Mouse (Mus musculus): ENCODE results near the gene Syt16. TPM values are rescaled to one million over a fixed set of nuclear protein-coding genes. Genes with fewer than 3 reads are reported as not detected.
A peak's percentile ranks its signal among the peaks of the same experiment; 100 is the strongest.

The Syt16 gene
- polyA plus RNA-seq, 1 experiment from 2014 or later: 81.0 TPM

DNA sequence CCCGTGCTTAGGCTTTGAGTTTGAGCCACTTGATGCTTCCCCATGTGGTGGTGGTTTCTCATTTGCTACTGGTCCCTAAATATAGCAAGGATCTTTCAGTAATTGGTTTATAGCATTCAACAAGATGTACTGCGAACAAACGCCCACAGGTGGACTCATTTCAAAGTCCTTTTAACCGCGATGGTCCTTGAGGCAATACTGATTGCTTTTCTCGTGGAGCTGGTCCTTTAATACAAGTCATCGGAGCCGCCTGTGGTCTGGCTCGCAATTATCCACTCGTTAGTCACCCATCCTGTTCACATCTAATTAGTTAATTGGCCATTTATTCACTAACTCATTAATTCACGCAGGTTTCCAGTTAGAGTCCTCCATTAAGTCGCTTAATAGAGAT lies 560 bp upstream of the Syt16 start:
- 11% methylated on average over 12 of the region's 12 CpGs for WGBS
- no peaks in the 10 kb centered on the region; the same call in 1 of the 2 replicates for H3K27me3 ChIP-seq (replicated peaks; ENCODE audit: control insufficient read depth, insufficient read depth, low read length)
- peak overlapping the region; percentile 63 for H3K4me3 ChIP-seq (replicated peaks; ENCODE audit: low read length)
- H3K9ac ChIP-seq (replicated peaks; ENCODE audit: low read depth, low read length): peak overlapping the region; percentile 95
- H3K4me2 ChIP-seq (ENCODE audit: low read length): peak overlapping the region; percentile 59
- no peaks in the 10 kb centered on the region for H3K9me3 ChIP-seq (ENCODE audit: control insufficient read depth, low read length)
- H3K36me3 ChIP-seq (ENCODE audit: control insufficient read depth, insufficient read depth): no peaks in the 10 kb centered on the region
- peak overlapping the region; percentile 48 for H3K27ac ChIP-seq (ENCODE audit: low read length)
- peaks cover 14% of the 10 kb centered on the region for H3K4me1 ChIP-seq (replicated peaks; ENCODE audit: control insufficient read depth, insufficient read depth, low read length)
- no peak; the same call in 1 of the 2 replicates for ATAC-seq

DNA sequence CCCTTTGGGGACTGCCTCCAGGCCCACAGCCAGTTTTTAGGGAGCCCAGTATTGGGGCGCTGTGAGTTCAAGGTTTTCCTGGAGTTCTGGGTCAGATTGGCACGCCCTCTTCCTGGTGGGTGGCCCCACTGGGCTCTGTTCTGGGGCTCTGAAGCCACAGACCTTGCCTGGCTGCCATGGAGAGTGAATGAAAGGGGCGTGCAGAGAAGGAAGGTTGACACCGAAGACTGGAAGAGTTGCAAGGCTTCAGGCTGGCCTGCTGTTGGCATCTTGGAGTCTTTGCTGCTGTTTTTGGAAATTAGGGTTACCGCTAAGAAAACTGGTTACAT lies 631 bp downstream of the Syt16 start:
- Histone ChIP-seq H3K4me3 (replicated peaks; ENCODE audit: low read length) (peak overlapping the region; percentile 63), H3K9ac (replicated peaks; ENCODE audit: low read depth, low read length) (peak overlapping the region; percentile 95), H3K9me3 (ENCODE audit: control insufficient read depth, low read length) (no peaks in the 10 kb centered on the region), H3K27ac (ENCODE audit: low read length) (peak overlapping the region; percentile 48), H3K4me1 (replicated peaks; ENCODE audit: control insufficient read depth, insufficient read depth, low read length) (peaks cover 14% of the 10 kb centered on the region), H3K36me3 (ENCODE audit: control insufficient read depth, insufficient read depth) (no peaks in the 10 kb centered on the region), H3K27me3 (replicated peaks; ENCODE audit: control insufficient read depth, insufficient read depth, low read length) (no peaks in the 10 kb centered on the region; the same call in 1 of the 2 replicates), H3K4me2 (ENCODE audit: low read length) (peak overlapping the region; percentile 59)
- no peak for ATAC-seq
- WGBS: 27% methylated on average over 5 of the region's 5 CpGs

DNA sequence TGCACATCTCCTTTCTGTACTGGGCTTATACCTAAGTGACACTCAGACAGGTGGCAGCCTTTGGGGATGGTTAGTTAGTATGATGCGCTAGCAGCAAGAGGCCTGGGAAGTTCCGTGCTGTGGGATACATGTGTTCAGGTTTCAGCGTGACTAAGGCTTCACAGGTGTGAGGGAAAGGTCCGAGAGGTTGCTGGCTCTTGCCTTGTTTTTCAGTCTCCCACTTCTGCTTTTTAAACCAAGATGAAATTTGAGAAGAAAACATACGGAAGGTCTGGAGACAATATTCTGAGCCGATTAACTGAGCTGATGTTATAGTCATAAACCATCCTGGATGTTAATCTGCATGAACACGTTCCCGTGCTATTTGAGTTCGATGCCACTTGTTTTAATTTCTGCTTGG lies 5.0 kb downstream of the Syt16 start:
- ATAC-seq: no peak

DNA sequence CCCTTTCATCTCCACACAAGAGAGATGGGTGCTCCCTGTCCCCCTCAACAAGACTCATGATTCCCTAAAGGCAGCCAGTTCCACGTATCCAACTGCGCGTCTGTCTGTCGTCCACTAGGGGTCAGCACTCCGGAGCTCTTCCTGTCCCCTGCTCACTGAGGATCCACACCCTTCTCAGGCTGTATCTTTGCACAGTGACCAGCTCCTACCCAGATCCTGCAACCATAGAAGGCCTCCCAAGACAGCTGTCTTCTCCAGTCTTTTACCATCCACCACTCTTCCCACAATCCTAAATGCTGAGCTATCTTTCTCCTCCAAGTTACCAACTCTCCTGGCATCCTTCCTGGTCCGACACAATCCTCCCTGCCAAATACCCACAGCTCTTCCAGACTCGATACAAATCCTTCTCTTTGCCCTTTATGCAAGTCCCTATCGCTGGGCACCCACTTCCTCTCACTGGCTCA lies 12.0 kb downstream of the Syt16 start:
- no peaks in the 10 kb centered on the region for H3K9me3 ChIP-seq (ENCODE audit: control insufficient read depth, low read length)
- H3K27ac ChIP-seq (ENCODE audit: low read length): no peak overlapping the region
- 16% methylated on average over 8 of the region's 8 CpGs for WGBS
- H3K4me3 ChIP-seq (replicated peaks; ENCODE audit: low read length): no peak overlapping the region
- peak; percentile 39; the same call in 1 of the 2 replicates for ATAC-seq
- no peaks in the 10 kb centered on the region for H3K36me3 ChIP-seq (ENCODE audit: control insufficient read depth, insufficient read depth)
- H3K27me3 ChIP-seq (replicated peaks; ENCODE audit: control insufficient read depth, insufficient read depth, low read length): no peaks in the 10 kb centered on the region
- H3K9ac ChIP-seq (replicated peaks; ENCODE audit: low read depth, low read length): no peak overlapping the region
- no peak overlapping the region for H3K4me2 ChIP-seq (ENCODE audit: low read length)
- H3K4me1 ChIP-seq (replicated peaks; ENCODE audit: control insufficient read depth, insufficient read depth, low read length): no peaks in the 10 kb centered on the region

More for the DNA sequence above, 5.0 kb downstream of the Syt16 start:
- no peak overlapping the region for H3K27ac ChIP-seq (ENCODE audit: low read length)
- H3K27me3 ChIP-seq (replicated peaks; ENCODE audit: control insufficient read depth, insufficient read depth, low read length): no peaks in the 10 kb centered on the region; the same call in 1 of the 2 replicates
- no peak overlapping the region for H3K9ac ChIP-seq (replicated peaks; ENCODE audit: low read depth, low read length)
- H3K4me1 ChIP-seq (replicated peaks; ENCODE audit: control insufficient read depth, insufficient read depth, low read length): peaks cover 10% of the 10 kb centered on the region
- 89% methylated on average over 9 of the region's 9 CpGs for WGBS
- no peaks in the 10 kb centered on the region for H3K36me3 ChIP-seq (ENCODE audit: control insufficient read depth, insufficient read depth)
- no peak overlapping the region for H3K4me3 ChIP-seq (replicated peaks; ENCODE audit: low read length)
- no peak overlapping the region for H3K4me2 ChIP-seq (ENCODE audit: low read length)
- H3K9me3 ChIP-seq (ENCODE audit: control insufficient read depth, low read length): no peaks in the 10 kb centered on the region

DNA sequence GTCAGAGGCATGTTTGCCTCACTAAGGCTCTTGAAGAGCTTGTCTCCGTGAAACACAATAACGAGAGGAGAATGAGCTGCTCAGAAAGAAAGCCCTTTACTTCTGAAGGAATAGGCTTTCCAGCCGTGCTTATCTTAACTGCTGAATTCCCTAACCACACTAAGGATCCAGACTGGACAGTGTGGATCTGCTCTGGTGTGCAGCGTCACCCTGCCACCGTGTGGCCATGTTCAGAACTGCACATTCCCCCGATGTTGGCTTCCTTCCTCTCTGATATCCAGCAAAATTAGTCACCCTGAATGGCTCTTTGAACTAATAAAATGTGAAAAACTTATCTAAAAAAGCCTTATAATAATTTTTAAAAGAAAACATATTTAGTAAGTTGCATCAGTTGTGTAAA lies 16.3 kb downstream of the Syt16 start:
- H3K27me3 ChIP-seq (replicated peaks; ENCODE audit: control insufficient read depth, insufficient read depth, low read length): no peaks in the 10 kb centered on the region
- H3K4me1 ChIP-seq (replicated peaks; ENCODE audit: control insufficient read depth, insufficient read depth, low read length): no peaks in the 10 kb centered on the region
- no peaks in the 10 kb centered on the region for H3K36me3 ChIP-seq (ENCODE audit: control insufficient read depth, insufficient read depth)
- no peak overlapping the region for H3K27ac ChIP-seq (ENCODE audit: low read length)
- no peaks in the 10 kb centered on the region for H3K9me3 ChIP-seq (ENCODE audit: control insufficient read depth, low read length)
- H3K4me2 ChIP-seq (ENCODE audit: low read length): no peak overlapping the region
- H3K4me3 ChIP-seq (replicated peaks; ENCODE audit: low read length): no peak overlapping the region
- peak; percentile 82 for ATAC-seq
- H3K9ac ChIP-seq (replicated peaks; ENCODE audit: low read depth, low read length): no peak overlapping the region
- WGBS: 1% methylated on average over 6 of the region's 6 CpGs

DNA sequence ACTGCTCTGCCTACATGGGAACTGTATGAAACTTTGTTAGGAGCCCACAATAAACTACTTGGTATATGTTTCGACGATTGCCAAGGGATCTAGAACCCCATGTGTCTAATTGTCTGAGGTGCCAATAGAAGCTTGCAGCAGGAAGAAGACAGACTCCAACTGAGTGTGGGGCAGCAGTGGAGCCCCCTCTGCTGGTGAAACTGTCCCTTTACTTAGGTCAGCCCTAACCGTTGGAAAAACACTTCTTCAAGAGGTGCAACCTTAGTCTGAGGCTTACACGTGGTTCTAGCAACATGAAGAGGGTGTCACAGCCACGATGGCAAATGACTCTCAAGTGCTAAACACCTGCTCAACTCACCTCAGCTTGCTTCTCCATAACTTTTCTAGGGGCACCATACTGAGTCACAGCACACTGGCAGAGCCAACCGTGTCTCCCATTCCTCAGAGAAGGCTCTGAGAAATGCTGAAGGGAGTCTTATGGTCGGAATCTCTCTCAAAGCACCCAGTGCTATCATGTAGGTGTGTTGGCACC lies 17.3 kb downstream of the Syt16 start:
- Histone ChIP-seq H3K4me1 (replicated peaks; ENCODE audit: control insufficient read depth, insufficient read depth, low read length) (no peaks in the 10 kb centered on the region), H3K27ac (ENCODE audit: low read length) (no peak overlapping the region), H3K4me2 (ENCODE audit: low read length) (no peak overlapping the region), H3K4me3 (replicated peaks; ENCODE audit: low read length) (no peak overlapping the region), H3K36me3 (ENCODE audit: control insufficient read depth, insufficient read depth) (no peaks in the 10 kb centered on the region), H3K9ac (replicated peaks; ENCODE audit: low read depth, low read length) (no peak overlapping the region), H3K27me3 (replicated peaks; ENCODE audit: control insufficient read depth, insufficient read depth, low read length) (no peaks in the 10 kb centered on the region), H3K9me3 (ENCODE audit: control insufficient read depth, low read length) (no peaks in the 10 kb centered on the region)
- WGBS: 63% methylated on average over 7 of the region's 7 CpGs
- ATAC-seq: no peak

DNA sequence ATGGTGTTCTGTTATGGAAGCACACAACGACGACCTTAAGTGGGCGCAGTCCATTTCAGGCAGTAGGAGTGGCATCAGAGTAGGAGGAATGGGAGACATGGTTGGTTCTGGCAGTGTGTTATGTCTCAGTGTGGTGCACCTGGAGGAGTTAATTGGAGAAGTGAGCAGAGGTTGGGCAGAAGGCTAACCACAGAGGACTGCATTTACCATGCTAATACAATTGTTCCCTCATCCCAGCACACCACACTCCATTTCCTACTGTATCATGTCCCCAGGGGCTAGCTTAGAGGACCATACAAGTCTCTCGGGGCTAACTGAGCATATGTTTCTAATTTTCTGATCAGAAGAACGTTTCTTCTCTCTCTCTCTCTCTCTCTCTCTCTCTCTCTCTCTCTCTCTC lies 18.0 kb downstream of the Syt16 start:
- no peaks in the 10 kb centered on the region for H3K9me3 ChIP-seq (ENCODE audit: control insufficient read depth, low read length)
- H3K36me3 ChIP-seq (ENCODE audit: control insufficient read depth, insufficient read depth): no peaks in the 10 kb centered on the region
- 85% methylated on average over 5 of the region's 5 CpGs for WGBS
- H3K4me2 ChIP-seq (ENCODE audit: low read length): no peak overlapping the region
- no peak for ATAC-seq
- H3K4me1 ChIP-seq (replicated peaks; ENCODE audit: control insufficient read depth, insufficient read depth, low read length): no peaks in the 10 kb centered on the region
- H3K27me3 ChIP-seq (replicated peaks; ENCODE audit: control insufficient read depth, insufficient read depth, low read length): no peaks in the 10 kb centered on the region
- no peak overlapping the region for H3K9ac ChIP-seq (replicated peaks; ENCODE audit: low read depth, low read length)
- H3K27ac ChIP-seq (ENCODE audit: low read length): no peak overlapping the region
- no peak overlapping the region for H3K4me3 ChIP-seq (replicated peaks; ENCODE audit: low read length)

DNA sequence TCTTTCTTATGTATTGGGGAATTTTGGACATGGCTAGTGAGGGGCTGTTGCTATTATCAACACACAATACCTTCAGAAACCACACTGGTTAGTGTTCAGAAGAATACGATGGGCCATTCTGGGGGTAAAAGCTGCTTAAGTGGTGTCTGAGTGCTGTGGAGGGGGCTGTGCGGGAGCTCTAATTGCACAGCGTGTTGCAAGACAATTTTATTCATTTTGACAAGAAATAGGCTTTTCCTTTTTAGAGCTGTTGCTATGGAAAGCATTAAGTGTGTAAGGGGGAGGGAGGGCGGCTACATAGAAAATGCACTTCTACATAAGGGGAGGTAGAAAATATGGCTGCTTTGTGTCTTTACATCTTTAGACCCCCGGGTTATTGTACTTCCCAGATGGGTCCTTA lies 25.8 kb downstream of the Syt16 start:
- H3K36me3 ChIP-seq (ENCODE audit: control insufficient read depth, insufficient read depth): no peaks in the 10 kb centered on the region
- no peaks in the 10 kb centered on the region for H3K27me3 ChIP-seq (replicated peaks; ENCODE audit: control insufficient read depth, insufficient read depth, low read length)
- H3K9me3 ChIP-seq (ENCODE audit: control insufficient read depth, low read length): no peaks in the 10 kb centered on the region
- H3K9ac ChIP-seq (replicated peaks; ENCODE audit: low read depth, low read length): no peak overlapping the region
- H3K4me3 ChIP-seq (replicated peaks; ENCODE audit: low read length): no peak overlapping the region
- 28% methylated on average over 5 of the region's 5 CpGs for WGBS
- H3K4me1 ChIP-seq (replicated peaks; ENCODE audit: control insufficient read depth, insufficient read depth, low read length): no peaks in the 10 kb centered on the region; the same call in 1 of the 2 replicates
- peak; percentile 70 for ATAC-seq
- H3K4me2 ChIP-seq (ENCODE audit: low read length): no peak overlapping the region
- no peak overlapping the region for H3K27ac ChIP-seq (ENCODE audit: low read length)

DNA sequence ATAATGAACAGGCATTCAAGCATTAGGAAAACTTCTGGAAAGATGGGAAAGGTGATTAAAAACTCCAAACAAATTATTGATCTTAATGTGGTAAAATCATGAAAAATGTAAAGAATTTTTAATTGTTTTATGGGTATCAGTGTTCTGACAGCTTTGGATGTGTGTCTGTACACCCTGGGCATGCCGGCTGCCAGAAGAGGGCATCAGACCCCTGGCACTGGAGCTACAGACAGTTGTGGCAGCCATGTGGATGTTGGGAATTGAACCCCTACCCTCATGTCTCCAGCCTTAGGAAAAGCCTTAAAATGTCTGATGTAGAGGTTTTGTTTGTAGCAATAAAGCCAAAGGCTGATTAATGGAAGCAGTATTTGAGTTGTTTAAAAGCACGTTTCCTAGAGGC lies 27.5 kb downstream of the Syt16 start:
- Histone ChIP-seq H3K4me2 (ENCODE audit: low read length) (no peak overlapping the region), H3K27ac (ENCODE audit: low read length) (no peak overlapping the region), H3K4me1 (replicated peaks; ENCODE audit: control insufficient read depth, insufficient read depth, low read length) (no peaks in the 10 kb centered on the region; the same call in 1 of the 2 replicates), H3K9ac (replicated peaks; ENCODE audit: low read depth, low read length) (no peak overlapping the region), H3K36me3 (ENCODE audit: control insufficient read depth, insufficient read depth) (no peaks in the 10 kb centered on the region), H3K4me3 (replicated peaks; ENCODE audit: low read length) (no peak overlapping the region), H3K27me3 (replicated peaks; ENCODE audit: control insufficient read depth, insufficient read depth, low read length) (no peaks in the 10 kb centered on the region), H3K9me3 (ENCODE audit: control insufficient read depth, low read length) (no peaks in the 10 kb centered on the region)
- WGBS: 86% methylated on average over 2 of the region's 2 CpGs
- ATAC-seq: no peak

DNA sequence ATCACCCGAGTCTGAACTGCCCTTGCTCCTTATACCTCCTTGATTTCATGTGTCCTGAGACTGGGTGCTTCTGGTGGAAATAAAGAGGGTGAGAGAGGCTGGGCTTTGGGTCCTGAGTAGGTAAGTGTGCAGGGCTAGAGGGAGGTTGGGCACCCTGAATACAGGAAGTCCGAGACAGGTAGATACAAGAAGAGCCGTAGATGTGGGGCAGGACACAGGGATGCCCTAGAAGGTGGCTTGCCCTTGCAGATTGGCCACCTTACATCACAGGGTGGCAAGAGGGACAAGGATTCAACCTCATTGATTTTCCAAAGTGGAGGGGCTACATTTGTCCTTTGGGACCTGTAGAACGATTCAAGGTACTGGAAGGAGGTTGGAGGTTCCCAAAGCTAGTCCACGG lies 45.8 kb downstream of the Syt16 start:
- Histone ChIP-seq H3K9ac (replicated peaks; ENCODE audit: low read depth, low read length) (no peak overlapping the region), H3K4me1 (replicated peaks; ENCODE audit: control insufficient read depth, insufficient read depth, low read length) (peaks cover 8% of the 10 kb centered on the region), H3K27me3 (replicated peaks; ENCODE audit: control insufficient read depth, insufficient read depth, low read length) (no peaks in the 10 kb centered on the region), H3K4me3 (replicated peaks; ENCODE audit: low read length) (no peak overlapping the region), H3K4me2 (ENCODE audit: low read length) (no peak overlapping the region), H3K9me3 (ENCODE audit: control insufficient read depth, low read length) (no peaks in the 10 kb centered on the region), H3K36me3 (ENCODE audit: control insufficient read depth, insufficient read depth) (no peaks in the 10 kb centered on the region), H3K27ac (ENCODE audit: low read length) (no peak overlapping the region)
- ATAC-seq: no peak; the same call in 1 of the 2 replicates
- 92% methylated on average over 5 of the region's 5 CpGs for WGBS

Data from forebrain, embryonic 16.5 days (tissue).